Mouse (Mus musculus) liver, embryonic 12.5 days (tissue): ENCODE data around the gene Vwc2l. TPM values are rescaled to one million over a fixed set of nuclear protein-coding genes. Genes with fewer than 3 reads are reported as not detected.

Source experiments
- ATAC-seq: fragments of 200-750 bp; cut with Nextera tagmentation; 2 replicates; pipeline ENCODE4 v1.8.0; 2017; ENCODE audit warnings: moderate number of reproducible peaks, mild to moderate bottlenecking, moderate library complexity
- H3K27ac ChIP-seq: fragments of 300-500 bp; sonication (generic); 2 replicates; pipeline ENCODE4 v1.5.1; 2016; ENCODE audit warnings: mild to moderate bottlenecking
- H3K27me3 ChIP-seq: fragments of 300-500 bp; sonication (generic); replicated peaks from 2 replicates; pipeline ENCODE4 v1.6.1; 2016; ENCODE audit warnings: mild to moderate bottlenecking, moderate library complexity
- H3K36me3 ChIP-seq: fragments of 300-500 bp; sonication (generic); 2 replicates; pipeline ENCODE4 v1.6.1; 2016; ENCODE audit warnings: mild to moderate bottlenecking, moderate library complexity
- H3K4me1 ChIP-seq: fragments of 300-500 bp; sonication (generic); 2 replicates; pipeline ENCODE4 v1.6.1; 2016
- H3K4me2 ChIP-seq: fragments of 300-500 bp; sonication (generic); 2 replicates; pipeline ENCODE4 v1.6.1; 2016; ENCODE audit warnings: mild to moderate bottlenecking, moderate library complexity
- H3K4me3 ChIP-seq: fragments of 300-500 bp; sonication (generic); 2 replicates; pipeline ENCODE4 v1.5.1; 2016; ENCODE audit warnings: mild to moderate bottlenecking, moderate library complexity
- H3K9ac ChIP-seq: fragments of 300-500 bp; sonication (generic); 2 replicates; pipeline ENCODE4 v1.6.1; 2016; ENCODE audit warnings: mild to moderate bottlenecking, moderate library complexity
- H3K9me3 ChIP-seq: fragments of 300-500 bp; sonication (generic); replicated peaks from 2 replicates; pipeline ENCODE4 v1.6.1; 2016; ENCODE audit warnings: mild to moderate bottlenecking, moderate library complexity
- WGBS: fragments of 180-500 bp; shearing (Covaris S2); methylation state at CpG from one replicate; pipeline ENCODE4 v1.1.7; 2016; ENCODE audit not compliant: insufficient replicate concordance; 5-methylcytosine and 5-hydroxymethylcytosine counted together
- polyA plus RNA-seq: library from polyadenylated mRNA; unstranded; fragments of >200 nt; fragmentation: Nextera tagmentation; extraction: Ambion mirVana; gene quantifications from 2 replicates; pipeline ENCODE4 v1.2.1, GENCODE M21; 2016

Gene Vwc2l
- polyA plus RNA-seq, 1 experiment from 2014 or later = 0.02 TPM

- Histone ChIP-seq H3K4me1 (no peaks in the 10 kb centered on the region), H3K4me3 (no peak overlapping the region), H3K9ac (no peak overlapping the region), H3K4me2 (no peak overlapping the region), H3K27me3 (no peaks in the 10 kb centered on the region), H3K27ac (no peak overlapping the region), H3K36me3 (no peaks in the 10 kb centered on the region), H3K9me3 (no peaks in the 10 kb centered on the region)
- no peak for ATAC-seq
These were observed 119.8 kb downstream of the Vwc2l start for GRCm38 (mm10) chr1:70845276-70845675.

- 65% methylated on average over 12 of the region's 12 CpGs for WGBS
- Histone ChIP-seq H3K4me3 (no peak overlapping the region), H3K4me2 (no peak overlapping the region), H3K9ac (no peak overlapping the region), H3K4me1 (no peaks in the 10 kb centered on the region), H3K27me3 (no peaks in the 10 kb centered on the region), H3K9me3 (no peaks in the 10 kb centered on the region), H3K27ac (no peak overlapping the region), H3K36me3 (no peaks in the 10 kb centered on the region)
- no peak for ATAC-seq
These were observed 126.3 kb downstream of the Vwc2l start for GRCm38 (mm10) chr1:70851633-70852390.

- 75% methylated on average over 11 of the region's 11 CpGs for whole genome bisulfite sequencing
- Histone ChIP-seq H3K9me3 (no peaks in the 10 kb centered on the region), H3K27ac (no peak overlapping the region), H3K27me3 (no peaks in the 10 kb centered on the region), H3K9ac (no peak overlapping the region), H3K4me3 (no peak overlapping the region), H3K36me3 (no peaks in the 10 kb centered on the region), H3K4me1 (no peaks in the 10 kb centered on the region), H3K4me2 (no peak overlapping the region)
- ATAC-seq = no peak
These were observed 127.9 kb downstream of the Vwc2l start for GRCm38 (mm10) chr1:70853446-70853845.

- no peaks in the 10 kb centered on the region for H3K27me3 ChIP-seq
- WGBS = 68% methylated on average over 5 of the region's 5 CpGs
- H3K36me3 ChIP-seq = no peaks in the 10 kb centered on the region
- no peaks in the 10 kb centered on the region for H3K4me1 ChIP-seq
- H3K4me2 ChIP-seq = no peak overlapping the region
- no peak overlapping the region for H3K9ac ChIP-seq
- H3K4me3 ChIP-seq = no peak overlapping the region
- ATAC-seq = no peak
- H3K27ac ChIP-seq = no peak overlapping the region
- no peaks in the 10 kb centered on the region for H3K9me3 ChIP-seq
These were observed 130.4 kb downstream of the Vwc2l start for GRCm38 (mm10) chr1:70855912-70856311.

- no peak overlapping the region for H3K9ac ChIP-seq
- no peaks in the 10 kb centered on the region for H3K4me1 ChIP-seq
- no peak overlapping the region for H3K4me3 ChIP-seq
- H3K27ac ChIP-seq = no peak overlapping the region
- H3K9me3 ChIP-seq = no peaks in the 10 kb centered on the region
- no peaks in the 10 kb centered on the region for H3K27me3 ChIP-seq
- no peak overlapping the region for H3K4me2 ChIP-seq
- WGBS = 34% methylated on average over 2 of the region's 2 CpGs
- no peak for ATAC-seq
- no peaks in the 10 kb centered on the region for H3K36me3 ChIP-seq
These were observed 136.2 kb downstream of the Vwc2l start for GRCm38 (mm10) chr1:70861672-70862071.

- H3K9ac ChIP-seq = no peak overlapping the region
- H3K4me1 ChIP-seq = no peaks in the 10 kb centered on the region
- H3K9me3 ChIP-seq = no peaks in the 10 kb centered on the region
- no peaks in the 10 kb centered on the region for H3K27me3 ChIP-seq
- 58% methylated on average over 5 of the region's 5 CpGs for WGBS
- no peak overlapping the region for H3K4me2 ChIP-seq
- H3K36me3 ChIP-seq = no peaks in the 10 kb centered on the region
- H3K4me3 ChIP-seq = no peak overlapping the region
- ATAC-seq = no peak
- H3K27ac ChIP-seq = no peak overlapping the region
These were observed 140.6 kb downstream of the Vwc2l start for GRCm38 (mm10) chr1:70866137-70866536.

GRCm38 (mm10) chr1:70880496-70880895 is 155.0 kb downstream of the Vwc2l start:
- Histone ChIP-seq H3K4me1 (no peaks in the 10 kb centered on the region), H3K27me3 (no peaks in the 10 kb centered on the region), H3K4me2 (no peak overlapping the region), H3K9me3 (no peaks in the 10 kb centered on the region), H3K36me3 (no peaks in the 10 kb centered on the region), H3K27ac (no peak overlapping the region), H3K4me3 (no peak overlapping the region), H3K9ac (no peak overlapping the region)
- 56% methylated on average over 2 of the region's 2 CpGs for WGBS
- no peak for ATAC-seq

GRCm38 (mm10) chr1:70881269-70881668 is 155.8 kb downstream of the Vwc2l start:
- Histone ChIP-seq H3K36me3 (no peaks in the 10 kb centered on the region), H3K4me2 (no peak overlapping the region), H3K4me1 (no peaks in the 10 kb centered on the region), H3K4me3 (no peak overlapping the region), H3K9me3 (no peaks in the 10 kb centered on the region), H3K9ac (no peak overlapping the region), H3K27me3 (no peaks in the 10 kb centered on the region), H3K27ac (no peak overlapping the region)
- 63% methylated on average over 3 of the region's 3 CpGs for WGBS
- ATAC-seq = no peak

GRCm38 (mm10) chr1:70884156-70884555 is 158.6 kb downstream of the Vwc2l start:
- 59% methylated on average over 4 of the region's 4 CpGs for WGBS
- Histone ChIP-seq H3K27me3 (no peaks in the 10 kb centered on the region), H3K27ac (no peak overlapping the region), H3K4me3 (no peak overlapping the region), H3K9ac (no peak overlapping the region), H3K4me2 (no peak overlapping the region), H3K4me1 (no peaks in the 10 kb centered on the region), H3K9me3 (no peaks in the 10 kb centered on the region), H3K36me3 (no peaks in the 10 kb centered on the region)
- no peak for ATAC-seq

- Histone ChIP-seq H3K4me2 (peak overlapping the region; percentile 38), H3K27ac (peak overlapping the region; percentile 79), H3K27me3 (no peaks in the 10 kb centered on the region), H3K9me3 (no peaks in the 10 kb centered on the region), H3K4me1 (peaks cover 23% of the 10 kb centered on the region), H3K36me3 (no peaks in the 10 kb centered on the region), H3K4me3 (no peak overlapping the region), H3K9ac (no peak overlapping the region)
- WGBS = 5% methylated on average over 3 of the region's 3 CpGs
- ATAC-seq = peak; percentile 100
These were observed 176.8 kb downstream of the Vwc2l start for GRCm38 (mm10) chr1:70902311-70902710.

- Histone ChIP-seq H3K27ac (no peak overlapping the region), H3K9ac (no peak overlapping the region), H3K4me1 (peaks cover 12% of the 10 kb centered on the region), H3K27me3 (no peaks in the 10 kb centered on the region), H3K9me3 (no peaks in the 10 kb centered on the region), H3K4me3 (no peak overlapping the region), H3K36me3 (no peaks in the 10 kb centered on the region), H3K4me2 (no peak overlapping the region)
- ATAC-seq = no peak
- WGBS = 79% methylated on average over 2 of the region's 2 CpGs
These were observed 181.9 kb downstream of the Vwc2l start for GRCm38 (mm10) chr1:70907366-70907765.

- WGBS = 70% methylated on average over 4 of the region's 4 CpGs
- Histone ChIP-seq H3K9me3 (no peaks in the 10 kb centered on the region), H3K4me2 (no peak overlapping the region), H3K27me3 (no peaks in the 10 kb centered on the region), H3K4me3 (no peak overlapping the region), H3K9ac (no peak overlapping the region), H3K36me3 (no peaks in the 10 kb centered on the region), H3K27ac (no peak overlapping the region), H3K4me1 (0 out of 2 replicates have a peak, but pooled peaks cover 5% of the 10 kb centered on the region)
- ATAC-seq = no peak
These were observed 185.7 kb downstream of the Vwc2l start for GRCm38 (mm10) chr1:70911235-70911634.

GRCm38 (mm10) chr1:70913071-70913470 is 187.6 kb downstream of the Vwc2l start:
- no peak for ATAC-seq
- no peaks in the 10 kb centered on the region for H3K27me3 ChIP-seq
- H3K27ac ChIP-seq = no peak overlapping the region
- H3K9me3 ChIP-seq = no peaks in the 10 kb centered on the region
- no peak overlapping the region for H3K4me2 ChIP-seq
- H3K9ac ChIP-seq = no peak overlapping the region
- no peak overlapping the region for H3K4me3 ChIP-seq
- WGBS = 58% methylated on average over 9 of the region's 9 CpGs
- peaks cover 9% of the 10 kb centered on the region for H3K4me1 ChIP-seq
- no peaks in the 10 kb centered on the region for H3K36me3 ChIP-seq
